Mouse (Mus musculus) lung, postnatal 14 days (tissue): Measurements from ENCODE around the gene Pifo.
"Not testable (repeated sequence)": the region's sequence is repeated elsewhere in the genome, so short reads cannot be mapped to it uniquely, and the experiment has no call there.

Source experiments
- DNase-seq: peaks from one replicate; pipeline ENCODE4 v3.0.0; 2021

Gene Pifo

DNA sequence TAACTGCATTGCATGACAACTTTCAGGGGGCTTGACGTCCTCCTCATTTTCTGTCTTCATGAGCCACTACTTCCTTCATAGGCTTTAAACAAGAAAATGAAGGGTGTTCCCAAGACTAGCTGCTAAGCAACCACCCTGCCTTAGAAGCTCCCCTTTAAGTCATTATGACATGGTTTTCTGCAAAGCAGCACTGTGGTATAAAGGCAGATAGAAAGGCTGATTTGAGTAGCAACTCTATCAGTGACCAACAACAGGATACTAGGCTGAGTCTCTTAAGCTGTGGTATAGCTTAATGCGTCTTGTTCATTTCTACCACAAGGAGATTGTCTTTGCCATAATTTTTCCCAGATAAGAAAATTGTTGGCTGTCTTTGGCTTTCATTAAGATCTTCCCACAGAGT, at the start of gene Pifo:
TSS of gene Pifo (minus strand) at position 101 of the 400 bp plus-strand sequence.
- no peak for DNase-seq

DNA sequence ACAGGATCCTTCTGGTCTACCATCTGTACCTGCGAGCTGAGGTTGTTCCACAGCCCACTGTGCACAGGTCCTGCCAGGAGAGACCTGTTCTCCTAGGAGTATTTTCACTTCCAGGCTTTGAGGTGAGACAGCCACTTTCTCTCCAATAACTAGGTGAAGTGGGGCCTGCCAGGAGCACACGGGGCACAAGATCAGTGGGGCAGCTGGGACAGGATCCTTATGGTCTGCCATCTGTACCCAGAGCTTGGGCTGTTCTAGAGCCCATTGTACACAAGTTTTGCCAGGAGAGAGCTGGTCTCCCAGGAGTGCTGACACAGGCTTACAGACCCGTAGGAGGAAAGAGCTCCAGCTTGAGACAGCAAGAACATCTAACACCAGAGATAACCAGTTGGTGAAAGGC, 43.5 kb upstream of the Pifo start:
- DNase-seq = no peak

DNA sequence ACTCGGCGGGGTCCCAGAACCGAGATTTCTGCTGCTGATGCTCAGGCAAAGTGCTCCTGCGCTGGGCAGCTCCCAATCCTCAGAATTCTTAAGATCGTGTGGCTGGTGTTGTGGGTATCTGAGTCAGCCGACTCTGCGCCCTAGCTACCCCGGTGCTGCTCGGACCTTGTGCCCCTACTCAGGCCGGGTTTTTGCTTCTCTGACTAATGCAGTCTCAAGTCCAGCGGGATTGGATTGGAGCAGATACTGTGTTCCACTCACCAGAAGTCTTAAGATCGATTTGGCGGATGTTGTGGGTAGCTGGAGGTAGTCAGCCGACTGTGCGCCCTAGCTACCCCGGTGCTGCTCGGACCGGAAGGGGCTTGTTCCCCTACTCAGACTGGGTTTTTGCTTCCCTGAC, 37.5 kb upstream of the Pifo start:
- DNase-seq = no peak

DNA sequence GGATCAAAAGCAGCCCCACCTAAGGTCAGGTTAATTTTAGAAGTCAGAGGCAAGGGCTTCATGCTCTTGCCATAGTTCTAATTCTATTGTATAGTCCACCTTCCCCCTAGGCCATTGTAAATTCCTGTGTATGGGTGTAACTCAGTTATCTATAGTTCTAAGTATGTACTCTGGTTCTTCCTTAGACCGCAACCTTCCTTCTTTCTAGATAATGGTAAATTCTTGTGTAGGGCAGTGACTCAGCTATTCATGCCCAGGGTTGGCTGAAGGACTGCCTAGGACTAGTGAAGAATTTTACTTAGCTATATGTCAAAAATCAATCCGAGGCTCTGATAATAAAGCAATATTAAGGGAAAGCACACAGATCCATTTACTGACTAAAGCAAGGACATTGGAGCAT, 25.9 kb upstream of the Pifo start:
- no peak for DNase-seq

DNA sequence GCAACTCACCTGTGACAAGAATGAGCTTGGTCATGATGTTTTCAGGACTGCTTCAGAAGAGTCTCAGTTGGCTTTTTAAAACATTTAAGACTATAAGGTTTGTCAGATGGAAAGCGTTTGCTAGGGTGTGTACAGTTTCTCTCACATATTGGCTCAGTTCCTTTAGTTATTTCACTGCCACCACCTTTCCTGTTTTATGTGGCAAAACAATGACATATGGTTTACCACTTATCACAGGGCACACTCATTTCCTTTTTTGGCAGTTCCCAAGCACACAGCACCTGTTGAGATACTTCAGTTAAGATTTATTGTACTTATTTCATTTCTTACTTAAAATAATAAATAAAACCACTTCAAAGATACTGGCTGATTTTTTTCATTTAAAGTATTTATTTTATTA, 18.3 kb upstream of the Pifo start, which contains the start of gene Chil5:
TSS of gene Chil5 (minus strand) at position 34 of the 400 bp plus-strand sequence.
- no peak for DNase-seq

DNA sequence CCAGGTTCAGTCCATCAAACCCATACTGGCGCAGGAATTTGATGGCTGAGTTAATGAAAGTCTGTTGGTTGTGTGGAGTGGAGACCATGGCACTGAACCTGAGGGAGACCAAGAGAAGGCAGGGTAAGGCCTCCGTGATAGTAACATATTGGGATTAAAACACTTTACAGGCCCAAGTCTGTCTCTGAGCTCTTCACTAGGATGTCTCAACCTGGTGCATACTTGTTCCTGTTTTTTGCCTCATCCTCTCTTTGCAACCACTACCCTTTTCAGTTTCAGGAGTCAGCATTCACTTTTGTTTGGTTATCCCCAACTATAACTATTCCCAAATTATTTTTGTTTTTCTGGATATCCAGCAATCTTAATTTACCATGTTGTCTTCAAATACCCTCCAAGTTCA, 9.7 kb upstream of the Pifo start:
- DNase-seq = no peak

DNA sequence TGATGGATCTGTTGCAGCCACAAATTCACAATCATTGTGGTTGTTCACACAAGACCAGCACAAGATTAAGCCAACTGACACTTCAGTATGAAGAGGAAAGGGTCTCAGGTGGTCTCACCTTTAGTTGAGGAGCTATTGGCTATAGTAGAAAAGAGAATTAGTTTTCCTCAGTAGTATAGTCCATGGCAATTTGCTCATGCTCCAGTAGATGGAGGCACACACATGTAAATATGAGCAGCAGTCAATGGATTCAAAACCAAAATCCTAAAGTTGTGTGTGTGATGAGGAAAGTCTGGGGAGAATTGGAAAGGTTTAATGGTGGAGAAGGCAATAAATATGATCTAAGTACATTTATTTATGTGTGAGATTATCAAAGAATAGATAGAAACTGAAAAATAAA, 7.4 kb upstream of the Pifo start:
- DNase-seq = no peak

DNA sequence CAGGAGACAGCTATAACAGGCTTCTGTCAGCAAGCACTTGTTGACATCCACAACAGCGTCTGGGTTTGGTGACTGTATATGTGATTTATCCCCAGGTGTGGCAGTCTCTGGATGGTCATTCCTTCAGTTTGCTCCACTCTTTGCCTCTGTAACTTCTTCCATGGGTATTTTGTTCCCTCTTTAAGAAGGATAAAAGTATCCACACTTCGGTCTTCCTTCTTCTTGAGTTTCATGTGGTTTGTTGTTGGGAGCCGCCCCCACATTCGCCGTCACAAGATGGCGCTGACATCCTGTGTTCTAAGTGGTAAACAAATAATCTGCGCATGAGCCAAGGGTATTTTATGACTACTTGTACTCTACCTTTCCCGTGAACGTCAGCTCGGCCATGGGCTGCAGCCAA, 11.1 kb downstream of the Pifo start:
- not testable (repeated sequence) for DNase-seq

DNA sequence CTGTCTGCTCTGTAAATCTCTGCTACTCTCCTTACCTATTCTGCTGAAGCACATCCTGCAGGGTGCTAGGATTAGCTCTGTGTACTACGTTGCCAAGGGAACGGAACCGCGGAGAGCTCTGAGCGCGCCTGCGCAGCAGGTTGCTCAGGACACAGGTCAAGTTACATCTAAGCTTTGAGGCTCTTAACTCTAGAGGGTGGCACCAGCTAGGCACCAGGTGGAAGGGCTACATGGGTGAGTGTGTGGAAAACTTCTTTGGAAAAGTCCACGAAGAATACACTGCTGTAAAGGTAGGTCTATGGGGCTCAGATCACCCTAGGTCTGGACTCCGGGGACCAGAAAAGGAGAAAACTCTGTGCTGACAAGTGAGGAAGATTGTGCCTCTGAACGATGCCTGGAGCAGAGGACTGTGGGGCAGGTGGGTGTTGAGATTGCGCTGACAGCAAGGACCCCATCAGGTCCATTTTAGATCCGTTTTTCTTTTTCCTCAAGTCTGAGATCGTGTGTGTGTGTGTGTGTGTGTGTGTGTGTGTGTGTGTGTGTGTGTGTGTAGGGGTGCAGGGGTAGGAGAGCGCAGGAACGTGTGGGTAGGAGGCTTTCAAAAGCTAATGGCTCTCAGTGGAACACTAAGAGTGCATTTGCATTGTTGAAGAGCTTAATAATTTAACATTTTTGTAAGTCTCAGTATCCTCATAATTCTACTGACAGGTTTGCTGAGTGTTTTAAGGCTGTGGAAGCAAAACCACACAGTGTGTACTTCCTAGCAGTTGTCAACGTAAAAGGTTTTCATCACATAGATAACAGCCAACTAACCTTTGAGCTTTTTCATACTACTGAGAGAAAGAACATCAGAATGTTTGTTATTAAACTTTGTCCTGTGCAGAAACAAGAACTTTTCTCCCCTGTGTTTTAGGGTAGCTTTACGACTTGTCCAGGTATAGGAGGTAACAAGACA, 12.8 kb downstream of the Pifo start:
- DNase-seq = peak; percentile 22

DNA sequence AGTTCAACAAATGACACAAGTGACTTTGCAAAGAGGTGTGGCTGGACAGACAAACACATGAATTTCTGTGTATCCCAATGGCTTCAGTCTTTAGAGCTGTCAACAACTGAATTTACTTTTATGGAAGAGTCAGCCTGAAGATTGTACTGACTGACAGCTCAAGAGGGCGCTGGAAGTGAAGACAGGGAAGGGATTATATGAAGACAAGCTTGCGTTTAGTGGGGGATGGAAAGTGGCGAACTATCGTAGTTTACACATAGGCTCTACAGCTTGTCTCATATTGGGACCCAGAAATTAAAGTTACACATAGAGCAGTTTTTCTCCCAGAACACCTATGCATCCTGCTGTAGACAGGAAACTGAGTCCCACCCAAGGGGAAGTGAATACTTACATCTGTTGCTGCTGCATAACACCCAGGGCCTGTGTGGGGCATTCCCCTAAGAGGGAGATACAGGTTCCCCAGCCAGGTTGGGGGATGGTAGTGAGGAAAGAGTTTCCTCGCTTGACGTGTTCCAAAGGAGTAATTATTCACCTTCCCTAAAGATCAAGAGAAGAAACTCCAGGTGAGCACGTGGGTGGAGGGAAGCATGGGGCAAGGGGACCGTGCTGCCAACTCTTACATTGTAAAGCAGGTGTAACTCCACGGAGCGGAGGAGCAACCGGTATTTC, 13.6 kb downstream of the Pifo start:
- DNase-seq = no peak

DNA sequence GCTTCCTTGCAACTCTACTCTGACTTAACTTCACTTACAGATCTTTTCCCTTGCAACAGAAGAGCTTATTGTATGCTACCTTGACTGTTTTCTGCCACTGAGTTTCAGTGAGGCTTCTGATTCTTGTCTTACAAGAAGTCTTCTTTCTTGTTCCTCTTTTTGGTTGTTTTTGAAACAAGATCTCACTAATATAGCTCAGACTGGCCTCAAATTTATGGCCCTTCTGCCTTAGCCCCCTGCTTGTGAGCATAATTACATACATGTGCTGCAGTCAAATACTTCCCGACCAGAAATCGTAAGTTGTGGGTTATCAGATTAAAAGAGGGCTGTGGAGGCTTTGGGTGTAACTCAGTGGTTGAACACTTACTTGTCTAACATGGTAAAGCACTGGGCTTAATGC, 19.7 kb downstream of the Pifo start:
- DNase-seq = no peak

DNA sequence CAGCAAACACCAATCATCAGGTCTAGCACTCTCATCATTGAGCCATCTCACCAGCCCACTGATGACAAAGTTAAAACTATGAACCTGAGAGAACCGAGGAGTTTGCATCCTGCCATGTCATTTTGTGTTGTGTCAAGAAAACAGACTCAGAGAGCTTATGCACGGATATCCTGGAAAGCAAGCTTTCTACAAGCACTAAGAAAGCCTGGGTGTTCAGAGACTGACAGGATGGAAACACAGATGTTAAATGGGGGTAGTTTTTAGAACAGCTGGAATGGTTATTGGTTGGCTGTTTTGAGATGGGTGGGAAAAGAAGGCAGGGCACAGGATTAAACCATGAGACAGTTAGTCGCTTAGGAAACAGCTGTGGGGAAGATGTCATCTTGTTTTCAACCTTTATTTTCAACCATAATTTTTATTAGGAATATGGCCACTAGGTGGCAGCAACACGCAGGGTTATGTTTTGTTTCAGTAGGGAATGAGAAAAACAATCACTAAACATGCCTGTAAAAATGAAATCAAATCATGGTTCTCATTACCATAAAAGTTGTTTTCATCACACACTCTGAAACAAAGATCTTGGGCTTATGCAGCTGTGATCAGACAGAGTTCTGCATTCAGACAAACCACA, 22.7 kb downstream of the Pifo start:
- peak; percentile 67 for DNase-seq

DNA sequence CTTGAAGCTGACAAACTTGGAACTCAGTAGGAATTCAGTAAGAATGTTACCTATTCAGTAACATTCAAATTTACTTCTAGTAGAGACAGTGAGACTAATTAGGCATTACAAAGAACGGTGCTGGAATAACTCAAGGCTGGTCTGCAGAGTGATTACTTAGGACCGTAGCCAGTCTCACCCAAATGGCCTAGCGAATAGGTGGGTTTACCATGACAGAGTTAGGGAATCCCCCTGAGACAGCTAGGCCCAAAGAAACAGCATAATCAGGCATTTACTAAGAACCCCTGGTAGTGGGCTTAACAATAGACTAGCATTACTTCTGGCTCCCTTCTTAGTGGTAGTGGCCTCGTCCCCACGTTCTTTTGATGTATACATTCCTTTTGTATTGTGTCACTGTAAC, 24.8 kb downstream of the Pifo start:
- not testable (repeated sequence) for DNase-seq

DNA sequence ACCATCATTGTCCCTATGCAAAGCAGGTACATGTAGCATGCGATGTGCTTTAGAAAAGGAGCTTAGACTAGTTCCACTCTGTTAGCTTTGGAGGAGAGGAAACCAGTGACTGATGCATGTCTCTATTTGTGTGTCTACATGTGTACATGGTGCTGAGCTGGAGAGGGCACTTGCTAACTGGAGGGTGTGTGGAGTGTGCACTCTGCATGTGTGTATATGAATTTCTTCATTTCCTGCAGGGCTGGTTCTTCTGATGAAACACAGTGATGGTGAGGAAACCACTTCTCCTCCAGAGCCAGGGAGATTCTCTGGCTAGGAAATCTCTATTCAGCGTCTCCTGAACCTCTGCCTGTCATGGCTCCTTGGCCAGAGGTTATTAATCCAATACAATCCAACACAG, 40.3 kb downstream of the Pifo start:
- DNase-seq = no peak

DNA sequence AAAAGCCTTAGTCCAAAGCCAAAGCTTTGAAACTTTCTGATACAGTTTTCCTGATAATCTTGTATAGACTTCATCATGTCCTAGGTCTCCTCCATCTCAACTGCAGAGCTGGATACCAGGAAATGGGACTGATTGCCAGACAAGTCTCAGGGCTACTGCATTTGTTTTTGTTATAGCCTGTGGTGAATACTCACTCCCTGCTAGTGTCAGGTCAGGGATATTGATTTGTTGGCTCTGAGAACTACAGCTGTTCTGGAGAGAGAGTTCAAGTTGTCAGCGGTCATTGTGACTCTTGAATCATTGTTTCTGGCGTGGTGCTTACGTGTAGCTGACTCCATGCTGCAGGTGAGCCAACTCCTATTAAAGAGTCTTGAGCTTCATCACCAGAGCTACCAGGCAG, 41.0 kb downstream of the Pifo start, which contains the start of gene Ovgp1:
TSS of gene Ovgp1 (plus strand) at position 301 of the 400 bp plus-strand sequence.
- no peak for DNase-seq

DNA sequence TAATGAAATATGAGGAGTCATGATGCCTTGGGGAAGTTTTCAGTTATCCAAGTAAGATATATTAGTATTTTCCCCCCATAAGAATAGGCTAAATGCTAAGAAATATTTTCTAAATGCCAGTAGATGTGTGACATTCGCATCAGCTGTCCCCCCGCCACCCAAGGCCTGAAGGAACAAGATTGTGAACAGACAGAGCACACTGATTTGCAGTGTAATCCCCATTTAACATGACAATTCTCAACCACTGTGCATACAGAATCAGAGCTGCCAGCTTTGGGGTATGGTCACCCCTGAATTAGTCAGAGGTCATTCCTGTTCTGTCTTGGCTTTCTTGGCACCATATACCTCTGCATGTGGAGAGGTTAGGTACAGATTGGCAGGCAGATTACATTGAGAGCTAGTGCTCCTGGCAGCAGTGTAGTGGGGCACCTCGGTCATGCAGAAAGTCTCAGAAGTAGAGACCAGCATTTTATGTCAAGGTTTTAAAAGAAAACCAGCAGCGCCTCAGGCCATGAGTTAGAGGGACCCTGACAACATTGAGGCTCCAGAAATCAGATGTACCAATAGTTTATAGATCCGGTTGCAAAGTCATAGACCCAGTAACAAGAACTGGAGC, 42.5 kb downstream of the Pifo start:
- DNase-seq = no peak

DNA sequence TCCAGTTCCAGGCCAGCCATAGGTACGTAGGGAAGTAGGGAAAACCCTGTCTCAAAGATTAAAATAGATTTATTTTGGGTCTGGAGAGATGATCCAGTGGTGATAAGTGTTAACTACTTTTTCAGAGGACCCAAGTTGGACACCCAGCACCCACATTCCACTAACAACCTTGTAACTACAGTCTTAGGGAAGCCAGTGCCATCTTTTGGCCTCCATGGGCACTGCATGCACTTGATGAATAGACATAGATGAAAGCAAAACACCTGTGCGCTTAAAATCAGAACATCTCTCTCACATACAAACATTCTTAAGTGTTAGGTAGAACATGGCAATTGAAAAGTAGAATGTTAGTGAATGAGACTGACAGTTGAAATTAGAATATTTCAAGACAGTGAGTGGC, 53.7 kb downstream of the Pifo start:
- no peak for DNase-seq

DNA sequence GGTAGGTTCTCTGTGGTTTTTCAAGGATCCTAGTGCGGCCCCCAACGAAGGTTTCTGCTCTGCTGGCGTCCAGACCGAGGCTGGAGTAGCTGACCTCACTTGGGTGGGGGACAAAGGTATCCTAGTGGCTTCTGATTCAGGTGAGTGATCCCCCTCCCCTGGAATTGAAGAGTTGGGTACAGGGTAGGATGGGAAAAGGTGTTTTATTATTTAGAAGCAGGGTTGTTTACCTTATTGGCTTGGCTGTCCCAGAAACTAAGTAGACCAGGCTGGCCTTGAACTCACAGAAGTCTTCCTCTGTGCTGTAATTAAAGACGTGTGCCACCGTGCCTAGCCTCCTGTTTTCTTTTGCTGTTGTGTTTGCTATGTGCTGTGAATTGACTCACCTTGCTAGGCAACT, 54.4 kb downstream of the Pifo start, which contains the start of gene Atp5f1:
TSS of gene Atp5f1 (minus strand) at position 101 of the 400 bp plus-strand sequence.
- DNase-seq = no peak

DNA sequence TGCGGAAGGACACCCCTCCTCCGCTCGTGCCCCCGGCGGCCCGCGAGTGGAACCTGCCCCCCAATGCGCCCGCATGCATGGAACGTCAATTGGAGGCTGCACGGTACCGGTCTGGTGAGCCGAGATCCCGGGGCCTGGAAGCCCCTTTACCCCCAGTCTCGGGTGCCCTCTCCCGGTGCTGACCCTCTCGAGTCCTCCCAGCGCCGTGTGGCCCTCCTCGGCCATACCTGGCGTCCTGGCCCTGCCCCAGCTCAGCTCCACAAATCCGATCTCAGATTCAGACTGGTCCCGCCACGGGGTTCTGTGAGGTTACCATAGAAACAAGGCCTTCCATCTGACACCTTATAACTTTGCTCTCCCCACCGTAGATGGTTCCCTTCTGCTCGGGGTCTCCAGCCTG, 54.9 kb downstream of the Pifo start:
- DNase-seq = no peak

DNA sequence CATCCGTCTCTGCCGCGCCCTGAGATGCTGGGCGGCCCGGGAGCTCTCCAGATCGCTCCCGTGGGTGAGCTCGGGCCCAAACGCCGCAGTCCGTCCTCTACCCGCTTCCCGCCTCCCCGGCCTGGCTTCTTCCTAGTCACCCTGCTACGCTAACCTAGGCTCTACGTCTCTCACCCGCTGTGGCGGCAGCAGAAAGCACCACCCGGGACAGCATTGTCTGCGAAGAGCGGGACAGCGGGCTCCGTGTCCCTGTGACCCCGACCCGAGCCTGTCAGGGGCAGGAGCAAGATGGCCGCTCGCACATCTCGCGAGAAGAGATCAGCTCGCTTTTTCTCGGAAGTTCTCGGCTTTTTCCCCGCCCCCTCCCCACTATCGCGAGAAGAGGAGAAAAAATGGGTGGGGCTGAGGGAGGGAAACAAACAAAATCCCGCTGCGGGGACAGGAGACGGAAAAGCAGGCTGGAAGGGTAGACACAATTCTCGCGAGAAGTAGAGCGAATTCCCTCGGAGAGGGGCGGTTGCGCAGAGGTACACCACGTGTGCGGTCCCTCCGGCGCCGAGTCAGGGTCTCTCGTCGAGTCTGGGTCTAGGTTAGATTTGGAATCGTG, 55.4 kb downstream of the Pifo start, which contains the start of gene Wdr77:
TSS of gene Wdr77 (plus strand) at position 396 of the 607 bp plus-strand sequence.
- peak; percentile 96 for DNase-seq

DNA sequence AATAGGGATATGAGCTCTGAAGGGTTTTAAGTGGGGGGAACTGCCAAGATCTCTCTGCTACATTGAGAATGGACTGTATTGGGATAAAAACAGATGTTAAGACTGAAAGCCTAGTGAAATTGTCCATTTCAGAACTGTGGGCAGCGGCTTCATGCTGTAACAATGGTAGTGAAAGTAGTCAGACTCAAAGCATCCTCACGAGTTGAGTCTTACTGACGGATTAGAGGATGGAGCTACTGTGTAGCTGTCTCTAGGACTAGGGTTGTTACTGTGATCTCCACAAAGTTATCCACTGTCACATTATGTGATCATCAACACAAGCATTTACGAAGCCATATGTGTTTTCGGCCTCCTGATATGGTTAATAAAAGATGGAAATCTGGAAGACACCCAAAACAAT, 56.2 kb downstream of the Pifo start:
- no peak for DNase-seq

DNA sequence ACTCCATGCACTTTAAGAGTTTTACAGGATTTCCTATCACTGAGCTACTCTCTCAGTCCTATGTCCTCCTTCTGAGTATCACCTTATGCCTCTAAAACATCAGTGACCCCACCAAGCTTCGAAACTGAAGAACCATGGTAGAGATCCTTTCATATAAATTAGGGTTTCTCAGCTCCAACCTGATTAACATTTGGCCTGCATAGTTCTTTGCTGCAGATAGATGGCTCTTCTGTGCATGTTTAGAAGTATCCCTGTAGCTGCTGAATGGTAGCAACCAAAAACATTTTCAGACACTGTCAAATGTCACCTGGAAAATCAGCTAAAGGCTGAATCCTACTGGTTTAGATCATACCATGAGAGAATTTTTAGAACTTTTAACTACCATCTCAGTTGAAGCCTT, 57.2 kb downstream of the Pifo start:
- DNase-seq = no peak

DNA sequence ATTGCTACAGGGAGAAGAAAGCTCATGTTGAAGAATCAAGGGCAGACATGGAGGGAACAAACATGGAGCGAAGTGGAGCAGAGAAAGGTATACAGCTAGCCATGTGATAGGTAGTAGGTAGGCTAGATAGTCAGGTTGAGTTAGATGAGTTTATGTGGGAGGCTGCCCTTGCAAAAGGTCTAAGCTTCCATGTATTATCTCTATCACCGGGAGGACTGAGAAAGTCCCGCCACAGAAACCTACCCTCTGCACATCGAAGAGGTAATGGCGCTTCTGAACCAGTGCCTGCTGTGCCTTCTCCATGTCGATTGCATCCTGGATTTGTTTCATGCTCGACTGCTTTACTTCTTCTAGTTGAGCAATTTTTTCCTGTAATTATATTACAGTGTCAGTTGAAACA, 63.1 kb downstream of the Pifo start:
- DNase-seq = no peak
